Mouse (Mus musculus) bone marrow macrophage, adult 2 months (primary cell): ENCODE data around the gene Wdr53.

Experiments used
- CTCF ChIP-seq: IDR thresholded peaks from 2 replicates; pipeline ENCODE4 v1.5.1; 2012; ENCODE audit warnings: low read depth, mild to moderate bottlenecking, low read length, moderate library complexity
- POLR2A ChIP-seq: IDR thresholded peaks from 2 replicates; pipeline ENCODE4 v1.6.1; 2012; ENCODE audit warnings: mild to moderate bottlenecking, low read depth, low read length, borderline replicate concordance

DNA sequence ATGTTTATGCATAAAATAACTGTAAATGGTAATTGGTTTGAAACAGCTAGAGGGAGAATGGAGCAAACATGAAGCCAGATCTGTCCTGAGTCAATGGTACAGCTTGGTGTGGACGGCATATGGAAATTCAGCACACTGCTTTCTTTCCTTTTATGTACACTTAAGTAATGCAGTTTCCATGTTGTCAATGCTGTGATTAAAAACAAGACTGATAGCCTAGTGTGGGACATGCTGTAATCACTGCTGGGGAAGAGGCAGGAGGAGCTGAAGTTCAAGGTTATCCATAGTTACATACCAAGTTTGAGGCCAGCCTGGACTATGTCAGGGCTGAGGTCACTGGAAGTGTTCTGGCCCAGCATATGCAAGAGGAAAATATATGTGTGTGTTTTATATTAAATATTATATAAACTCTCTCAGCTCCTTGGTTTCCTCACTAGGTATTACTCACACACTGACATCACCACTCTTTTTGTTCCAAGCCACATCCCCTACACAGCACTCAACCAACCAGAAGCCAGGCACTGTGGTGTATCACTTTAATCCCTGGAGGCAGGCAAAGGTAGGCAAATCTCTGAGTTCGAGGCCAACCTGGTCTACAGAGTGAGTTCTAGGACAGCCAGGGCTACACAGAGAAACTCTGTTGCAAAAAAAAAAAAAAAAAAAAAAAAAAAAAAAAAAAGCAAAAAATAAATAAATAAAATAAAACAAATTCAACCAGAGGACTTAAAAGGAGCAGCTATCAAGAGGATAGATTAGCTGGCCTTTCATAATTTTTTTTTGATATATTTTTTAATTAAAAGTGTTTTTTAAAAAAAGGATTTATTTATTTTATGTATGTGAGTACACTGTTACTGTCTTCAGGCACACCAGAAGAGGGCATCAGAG is 7.4 kb upstream of the Wdr53 start:
- TF ChIP-seq POLR2A (no peak), CTCF (no peak)
